Mouse (Mus musculus): ENCODE measurements around the gene Hdac8.

The Hdac8 gene

DNA sequence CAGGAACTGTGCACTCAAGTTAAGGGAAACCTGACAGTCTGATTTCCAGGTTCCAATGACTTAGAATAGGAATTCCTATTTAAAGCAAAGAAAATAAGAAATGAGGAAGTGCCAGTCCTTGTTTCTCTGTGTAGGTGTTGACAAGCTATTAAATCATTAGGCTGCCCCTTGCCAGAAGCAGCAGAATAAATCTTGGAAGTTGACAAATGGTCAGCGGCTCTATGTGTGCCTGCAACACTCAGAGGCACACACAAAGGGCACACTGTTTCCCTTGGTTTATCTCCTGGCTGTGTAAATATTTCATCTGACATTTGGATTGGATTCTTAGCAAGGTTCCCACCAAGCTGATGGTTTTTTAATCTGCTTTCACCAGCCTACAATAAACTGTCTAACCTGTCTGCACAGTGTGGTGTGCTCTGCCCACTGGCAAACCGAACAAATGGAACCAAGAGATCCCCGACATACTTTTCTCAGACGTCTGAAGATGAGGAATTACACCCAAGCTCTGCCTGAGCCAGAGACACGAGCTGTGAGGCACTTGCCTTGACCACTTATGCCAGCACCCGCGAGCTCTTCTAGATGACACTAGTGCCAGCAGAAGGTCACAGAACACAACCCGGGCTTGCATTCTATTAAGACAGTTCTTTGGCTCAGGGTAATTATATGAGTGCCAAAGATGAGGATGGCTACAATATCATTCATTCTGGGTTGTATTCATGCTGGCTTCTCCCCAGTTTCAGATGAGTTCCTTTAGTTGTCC, 165.6 kb downstream of the Hdac8 start:
- DNase-seq (ENCODE audit: low spot score): no peak

DNA sequence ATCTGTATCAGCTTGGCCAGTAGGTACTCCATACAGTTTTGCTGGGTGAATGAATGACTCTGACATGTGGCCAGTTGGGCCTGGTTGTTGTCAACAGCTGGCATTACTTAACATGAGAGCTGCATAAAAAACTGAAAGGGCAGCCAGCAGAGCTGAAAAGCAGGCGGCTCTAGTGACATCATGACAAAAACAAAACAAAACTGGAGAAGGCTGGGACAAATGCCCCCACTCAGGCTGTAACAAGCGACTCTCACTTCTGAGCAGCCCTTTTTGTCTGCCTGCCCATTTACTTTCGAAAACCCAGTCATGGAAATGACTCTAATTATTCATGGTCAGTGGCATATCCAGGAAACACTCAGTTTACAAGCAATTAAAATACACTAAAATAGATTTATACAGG, 185.5 kb downstream of the Hdac8 start:
- no peak for DNase-seq (ENCODE audit: low spot score)

DNA sequence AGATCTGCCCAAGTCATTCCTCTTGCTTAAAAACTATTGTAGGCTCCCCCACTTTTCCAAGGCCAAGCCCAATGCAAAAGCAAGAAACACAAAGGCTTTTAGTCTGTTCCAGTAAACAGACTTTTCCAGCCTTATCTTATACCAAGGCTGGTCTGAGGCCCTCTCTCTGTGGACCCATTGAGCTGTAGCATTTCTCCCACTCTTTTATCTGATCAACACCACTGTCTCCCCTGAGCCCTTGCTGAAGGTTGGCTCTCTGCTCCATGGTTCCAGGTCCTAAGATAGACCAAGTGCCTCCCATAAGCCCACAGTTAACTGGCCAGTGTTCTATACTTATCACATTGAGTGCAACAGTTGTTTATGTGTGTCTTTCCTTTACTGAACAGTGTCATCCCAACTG, 185.9 kb downstream of the Hdac8 start:
- no peak for DNase-seq (ENCODE audit: low spot score)

DNA sequence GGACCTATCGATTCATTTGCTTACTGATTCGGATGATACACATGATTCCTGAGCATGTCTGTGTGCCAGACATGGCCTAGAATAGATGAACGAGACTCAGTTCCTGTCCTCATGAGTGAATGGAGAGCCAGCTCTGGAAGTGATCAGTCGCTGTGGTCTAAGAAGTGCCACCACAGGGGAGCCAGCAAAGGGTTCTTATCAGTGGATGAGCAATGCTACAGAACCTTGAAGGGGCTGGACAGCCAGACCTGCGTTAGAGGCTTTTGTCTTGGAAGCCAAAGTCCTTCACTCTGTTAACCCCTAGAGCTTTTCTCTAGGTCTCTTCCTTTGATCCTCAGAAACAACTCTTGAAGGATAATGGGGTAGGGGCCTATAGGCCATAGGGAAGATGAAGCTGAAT, 186.4 kb downstream of the Hdac8 start:
- no peak for DNase-seq (ENCODE audit: low spot score)

DNA sequence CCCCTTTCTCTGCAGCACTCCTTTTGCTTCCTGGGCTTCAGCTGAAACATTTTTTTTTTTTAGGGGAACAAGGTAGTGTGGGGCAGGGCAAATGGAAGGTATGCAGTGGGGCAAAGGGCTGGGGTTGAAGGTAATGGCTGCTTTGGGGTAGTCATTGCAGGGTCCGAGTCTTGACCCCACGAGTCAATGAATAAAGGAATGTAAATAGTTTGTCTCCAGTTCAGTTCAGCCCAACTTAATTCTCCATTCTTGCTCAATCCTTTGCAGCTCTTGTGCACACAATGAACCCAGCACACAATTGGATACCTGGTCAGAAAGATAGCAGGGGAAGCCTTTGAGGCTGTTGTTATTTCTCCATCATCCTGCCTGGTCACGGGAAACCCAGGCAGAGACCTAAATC, 194.0 kb downstream of the Hdac8 start:
- DNase-seq (ENCODE audit: low spot score): no peak

DNA sequence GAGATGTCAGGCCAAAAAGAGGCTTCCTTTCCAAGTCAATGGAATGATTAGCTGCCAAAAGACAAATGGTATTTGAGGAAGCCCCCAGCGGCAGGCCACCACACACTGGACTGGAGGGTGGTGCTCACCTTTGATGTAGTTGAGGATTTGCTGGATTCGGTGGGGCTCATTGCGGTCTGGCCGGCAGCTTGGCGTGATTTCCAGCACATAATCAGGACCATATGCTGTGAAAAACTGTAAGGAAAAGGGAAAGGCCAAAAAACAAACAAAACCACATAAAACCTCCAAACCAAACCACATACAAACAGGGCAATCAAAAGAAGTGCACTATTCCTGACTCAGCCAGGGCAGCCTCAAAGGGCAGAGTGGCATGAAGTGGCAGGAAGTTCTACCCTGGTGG, 197.6 kb downstream of the Hdac8 start:
- no peak for DNase-seq (ENCODE audit: low spot score)

DNA sequence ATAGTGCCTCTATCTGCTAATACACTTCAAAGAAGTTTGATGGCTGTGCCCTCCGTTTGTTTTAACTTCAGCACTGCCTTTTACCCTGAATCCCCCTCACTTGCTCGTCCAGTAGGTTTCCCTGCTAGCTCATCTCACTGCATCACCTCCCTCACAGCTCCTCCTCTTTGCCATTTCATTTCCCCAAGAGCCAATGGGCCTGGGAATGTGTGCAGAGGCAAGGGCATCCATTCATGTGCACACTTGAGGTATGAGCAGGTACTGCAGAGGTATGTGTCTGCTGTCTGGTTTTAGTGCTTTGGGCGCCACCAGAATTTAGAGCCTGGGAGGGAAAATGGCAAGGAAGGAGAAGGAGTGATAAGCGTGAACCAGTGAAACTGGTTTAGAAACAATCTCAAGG, 199.4 kb downstream of the Hdac8 start:
- no peak for DNase-seq (ENCODE audit: low spot score)

DNA sequence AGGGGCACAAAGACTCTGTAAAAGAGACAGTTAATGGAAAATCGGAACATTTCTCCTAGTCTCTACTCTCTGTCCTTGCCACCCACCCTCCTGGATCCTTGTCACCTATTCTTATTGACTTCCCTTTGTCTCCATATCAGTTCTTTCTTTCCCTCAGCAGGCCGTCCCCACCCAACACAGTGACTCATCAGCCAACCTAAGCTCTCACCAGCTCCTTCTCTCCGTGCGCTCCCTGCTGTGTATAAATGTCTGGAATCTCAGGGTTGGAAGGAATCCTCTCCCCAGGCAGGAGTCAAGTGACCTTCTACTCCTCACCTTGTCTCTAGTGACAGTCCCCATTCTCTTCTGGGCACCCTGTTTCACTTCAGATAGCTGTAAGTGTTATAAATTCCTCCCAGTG, 200.2 kb downstream of the Hdac8 start:
- no peak for DNase-seq (ENCODE audit: low spot score)

DNA sequence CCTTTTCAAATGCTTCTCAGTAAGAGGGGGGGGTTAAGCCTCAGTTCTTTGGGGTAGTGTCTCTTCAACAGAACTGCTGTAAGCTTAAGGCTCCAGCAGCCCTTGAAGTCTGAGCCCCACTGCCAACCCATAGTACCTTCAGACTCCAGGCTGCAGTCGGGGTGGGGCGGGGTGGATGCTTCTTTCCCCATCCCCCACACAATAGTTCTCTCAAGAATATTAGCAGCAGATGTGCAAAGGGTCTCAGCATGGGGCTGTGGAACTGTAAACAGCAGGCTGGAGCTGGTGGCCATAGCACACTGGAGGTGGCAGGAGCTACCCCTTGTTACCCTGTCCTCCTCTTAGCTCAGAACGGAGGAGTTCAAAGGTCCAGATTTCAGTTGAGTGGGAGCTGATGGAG, 202.7 kb downstream of the Hdac8 start:
- DNase-seq (ENCODE audit: low spot score): no peak

DNA sequence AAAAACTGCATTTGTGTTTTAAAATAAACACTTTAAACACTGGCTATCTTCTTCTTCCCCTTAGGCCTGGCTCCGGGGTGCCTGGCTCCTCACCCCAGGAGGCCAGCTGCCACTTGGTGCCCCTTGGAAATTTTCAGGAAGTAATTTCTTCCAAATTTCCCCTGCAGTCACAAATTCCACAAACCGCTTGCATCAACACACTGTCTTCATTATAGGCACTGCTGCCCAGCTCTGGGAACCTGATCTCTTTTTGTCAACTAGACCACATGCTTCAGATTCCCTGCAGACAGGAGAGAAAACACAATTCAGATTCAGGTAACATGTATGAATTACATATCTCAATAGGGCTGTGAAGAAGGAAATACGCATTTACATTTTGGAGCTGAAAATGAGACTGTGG, 220.3 kb downstream of the Hdac8 start:
- DNase-seq (ENCODE audit: low spot score): no peak

DNA sequence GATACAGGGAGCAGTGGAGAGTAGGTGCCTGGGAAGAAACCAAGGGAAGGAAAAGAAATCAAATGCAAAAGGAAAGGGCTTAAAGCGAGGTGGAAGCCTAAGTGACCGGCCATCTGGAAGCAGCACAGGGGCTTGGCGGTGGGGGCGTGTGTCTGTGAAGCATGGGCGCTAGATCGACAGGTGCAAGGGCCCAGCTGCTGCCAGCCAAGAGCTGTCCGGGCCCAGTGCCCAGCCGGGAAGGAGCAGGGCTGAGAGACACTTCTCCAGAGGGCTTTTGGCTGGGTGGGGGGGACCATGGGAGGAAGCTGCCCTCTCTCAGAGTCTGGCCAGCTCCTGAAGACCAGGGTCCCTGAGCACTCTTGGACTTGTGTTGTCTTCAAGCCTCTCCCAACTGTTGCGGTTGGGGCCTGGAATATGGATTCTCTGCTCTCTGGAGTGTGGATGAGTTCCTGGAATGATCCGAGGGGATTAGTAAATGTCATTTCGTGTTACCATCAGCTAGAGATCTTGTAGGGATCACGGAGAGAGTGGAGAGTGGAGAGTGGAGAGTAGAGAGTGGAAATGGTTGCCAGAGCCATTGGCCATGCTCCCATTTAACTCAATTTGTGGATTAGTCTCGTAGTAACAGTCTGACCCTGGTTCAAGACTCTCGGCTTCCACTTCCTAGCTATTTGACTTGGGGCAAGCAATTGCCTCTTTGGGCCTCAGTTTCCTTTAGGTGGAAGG, 242.4 kb downstream of the Hdac8 start:
- DNase-seq (ENCODE audit: low spot score): no peak

DNA sequence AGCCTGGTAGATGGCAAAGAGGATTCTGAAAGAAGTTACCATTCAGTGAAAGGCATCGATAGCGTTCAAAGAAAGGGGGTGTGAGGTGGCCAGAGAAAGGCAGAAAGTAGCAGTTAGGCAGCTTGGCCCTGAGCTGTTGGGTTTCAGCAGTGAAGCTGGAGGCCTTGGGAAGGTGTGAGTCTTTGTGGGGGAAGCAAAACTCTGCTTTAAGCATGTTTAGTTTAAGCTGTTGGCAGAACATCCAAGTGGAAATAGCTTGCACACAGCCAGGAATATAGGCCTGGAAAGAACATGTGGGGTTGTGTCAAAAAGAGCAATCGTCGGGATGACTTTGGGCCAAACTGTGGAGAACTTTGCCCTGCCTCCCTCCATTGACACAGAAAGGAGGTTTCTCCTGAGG, 245.4 kb downstream of the Hdac8 start:
- DNase-seq (ENCODE audit: low spot score): no peak

DNA sequence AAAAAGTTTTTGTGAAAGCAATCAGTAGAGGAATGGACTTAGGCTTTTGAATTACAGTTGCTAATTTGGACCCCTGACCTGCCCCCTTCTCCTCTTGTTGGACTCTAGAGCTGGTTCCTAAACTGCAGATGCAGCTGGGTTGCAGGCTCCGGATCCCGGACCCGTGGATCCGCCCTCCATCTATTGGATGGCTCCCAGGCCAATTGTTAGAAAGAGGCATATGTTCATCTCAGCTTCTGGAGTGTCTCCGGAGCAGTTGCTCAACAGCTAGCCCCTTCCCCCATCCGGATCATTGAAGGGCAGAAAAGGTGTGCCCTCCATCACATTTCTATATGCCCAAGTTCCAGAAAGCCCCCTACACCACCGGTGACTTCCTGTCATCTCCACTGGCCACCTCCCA, 251.3 kb downstream of the Hdac8 start:
- DNase-seq (ENCODE audit: low spot score): peak; percentile 58

DNA sequence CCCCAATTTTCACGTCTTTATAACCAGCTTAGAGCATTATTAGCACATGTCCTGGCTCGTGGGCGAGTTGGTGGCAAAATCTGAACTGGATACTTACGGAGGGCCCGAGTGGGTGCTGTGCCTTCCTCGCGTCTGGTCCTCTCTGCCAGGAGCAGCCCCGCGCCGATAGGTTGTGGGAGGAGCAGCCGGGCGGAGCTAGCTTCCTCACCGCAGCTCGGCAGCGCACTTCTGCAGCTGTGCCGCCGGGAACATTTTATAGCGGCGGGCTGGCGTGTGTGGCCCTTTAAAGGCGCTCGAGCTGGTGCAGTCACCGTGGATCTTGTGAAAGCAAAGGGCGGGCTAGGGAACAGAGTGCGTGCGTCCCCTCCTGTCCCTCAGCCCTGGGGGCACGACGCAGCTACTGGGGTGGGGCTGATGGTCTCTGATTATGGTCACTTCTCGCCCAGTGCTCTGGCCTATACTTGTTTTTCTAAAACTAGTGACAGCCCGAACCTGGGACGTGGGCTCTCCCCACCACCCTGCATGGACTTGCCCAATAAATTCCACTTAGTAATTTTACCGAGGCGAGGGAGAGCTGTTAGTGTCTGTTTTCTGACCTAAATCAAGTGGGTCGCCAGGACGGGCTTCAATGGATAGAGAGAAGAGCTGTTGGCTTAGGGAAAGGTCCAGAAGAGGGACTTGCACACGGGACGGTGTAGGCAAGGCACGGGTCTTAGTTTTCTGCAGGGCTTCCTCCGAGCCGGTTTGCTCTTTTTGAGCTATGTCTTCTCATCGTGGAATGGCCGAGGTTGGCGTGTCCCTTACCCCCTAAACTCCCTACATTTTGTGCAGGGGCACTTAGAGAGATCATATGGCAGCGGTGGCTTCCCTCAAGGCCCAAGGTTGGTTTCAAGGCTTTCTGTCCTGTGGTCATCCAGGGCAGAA, 253.0 kb downstream of the Hdac8 start, which contains the start of gene Cited1:
TSS of gene Cited1 (minus strand) at position 245 of the 924 bp plus-strand sequence.
- DNase-seq (ENCODE audit: low spot score): peak; percentile 70

DNA sequence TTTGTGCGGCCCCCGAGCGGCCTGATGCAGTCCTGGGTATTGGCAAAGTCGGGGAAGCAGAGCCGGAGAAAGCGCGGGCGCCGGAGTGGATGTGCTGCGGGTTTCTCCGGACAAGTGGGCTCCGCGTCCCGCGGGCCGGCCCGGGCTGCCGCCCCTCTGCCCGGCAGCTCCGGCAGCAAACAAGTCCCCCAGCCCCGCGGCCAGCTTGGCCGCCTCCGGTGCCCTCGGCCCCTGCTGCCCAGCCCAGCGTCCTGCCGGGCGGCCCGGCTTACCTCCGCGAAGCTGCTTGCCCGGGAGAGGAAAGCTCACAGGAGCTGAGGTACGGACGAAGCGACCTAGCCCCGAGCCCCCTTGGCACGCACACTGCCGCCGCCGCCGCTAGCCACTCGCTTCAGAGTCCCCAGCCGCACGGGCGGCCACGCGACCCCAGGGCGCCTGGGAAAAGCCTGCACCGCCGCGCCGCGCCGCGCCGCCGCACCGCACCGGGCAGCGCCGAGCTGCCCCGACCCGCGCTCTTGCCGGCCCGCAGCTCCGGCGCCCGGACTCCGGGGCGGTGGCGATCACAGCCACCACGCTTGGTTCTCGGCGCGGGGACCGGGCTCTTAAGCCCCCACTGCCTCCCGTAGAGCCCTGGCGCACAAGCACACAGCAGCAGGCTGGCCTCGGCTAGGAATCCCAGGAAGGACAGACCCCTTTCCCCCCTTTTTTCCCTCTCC, 253.8 kb downstream of the Hdac8 start:
- peak; percentile 45 for DNase-seq (ENCODE audit: low spot score)

DNA sequence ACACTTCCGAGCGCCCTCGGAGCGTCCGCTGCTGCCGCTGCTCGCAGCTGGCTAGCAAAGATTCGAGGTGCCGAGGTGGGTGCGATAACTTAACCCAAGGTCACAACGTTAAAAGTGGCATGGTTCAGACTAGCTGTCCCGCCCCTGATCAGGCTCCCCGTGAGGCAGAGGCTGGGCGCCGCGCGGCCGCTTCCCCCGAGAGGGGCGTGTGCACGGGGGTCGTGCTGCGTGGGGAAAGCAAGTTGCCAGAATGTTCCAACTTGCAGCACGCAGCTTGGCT, 254.3 kb downstream of the Hdac8 start:
- DNase-seq (ENCODE audit: low spot score): peak; percentile 49

DNA sequence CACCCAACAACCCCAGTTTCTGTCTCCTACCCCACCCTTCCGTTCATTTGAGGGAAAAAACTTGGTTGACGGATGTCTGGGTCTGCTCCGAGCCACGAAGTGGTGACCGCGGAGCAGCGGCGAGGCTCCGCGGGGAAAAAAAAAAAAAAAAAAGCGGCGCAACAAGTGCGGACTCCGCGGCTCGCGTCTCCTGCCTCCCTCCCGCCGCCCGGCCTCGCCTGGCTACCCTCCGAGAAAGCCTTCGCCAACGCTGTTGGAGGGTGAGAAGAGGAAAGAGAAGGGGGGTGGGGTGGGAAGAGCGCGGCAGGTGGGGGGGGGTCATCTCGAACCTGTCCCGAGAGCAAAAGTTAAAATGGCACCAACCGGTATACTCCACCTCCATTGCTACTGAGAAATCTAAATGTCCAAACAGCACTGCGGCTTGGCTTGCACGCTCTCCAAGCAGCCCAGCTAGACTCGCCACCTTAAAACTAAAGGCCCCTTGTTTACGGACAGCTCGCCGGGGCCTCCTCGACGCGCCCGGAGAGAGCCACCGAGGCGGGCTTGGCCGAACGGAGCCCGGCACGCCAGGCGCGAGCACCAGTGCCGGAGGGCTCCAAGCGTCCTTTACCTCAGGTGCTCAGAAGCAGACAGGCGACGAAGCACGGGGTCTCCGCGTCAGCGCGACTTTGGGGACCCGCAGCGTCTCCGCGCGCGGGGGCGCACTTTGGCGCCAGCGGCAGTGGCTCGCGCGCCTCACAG, 254.8 kb downstream of the Hdac8 start:
- peak; percentile 40 for DNase-seq (ENCODE audit: low spot score)

DNA sequence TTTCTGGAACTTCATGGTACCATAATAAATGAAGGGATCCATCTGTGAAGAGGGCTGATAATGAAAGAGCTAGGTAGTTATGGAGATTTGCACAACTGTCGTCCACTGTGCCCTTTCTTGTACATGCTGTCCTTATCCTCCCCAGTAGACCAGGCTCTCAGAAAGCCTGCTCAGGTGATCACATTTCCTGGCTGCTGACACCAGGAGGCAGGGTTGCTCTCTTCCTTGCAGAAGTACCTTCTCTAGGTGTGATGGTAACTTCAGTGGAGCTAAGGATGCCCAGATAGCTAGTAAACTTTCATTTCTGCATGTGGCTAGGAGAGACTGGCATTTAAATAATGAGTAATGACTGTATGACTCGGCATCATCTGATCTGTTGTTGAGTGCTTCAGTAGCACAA, 260.8 kb downstream of the Hdac8 start:
- no peak for DNase-seq (ENCODE audit: low spot score)
